Mouse (Mus musculus) ES-Bruce4 (cell line): ENCODE results near the gene Fermt3. TPM values are rescaled to one million over a fixed set of nuclear protein-coding genes. Genes with fewer than 3 reads are reported as not detected.

ENCODE experiments used
- H3K27ac ChIP-seq: 2 replicates; pipeline ENCODE4 v1.5.1; 2012; ENCODE audit warnings: low read length, inconsistent platforms; ENCODE audit not compliant: insufficient read depth
- H3K27me3 ChIP-seq: 2 replicates; pipeline ENCODE4 v1.6.1; 2012; ENCODE audit warnings: mild to moderate bottlenecking, low read length, inconsistent platforms; ENCODE audit not compliant: control insufficient read depth, poor library complexity, insufficient read depth, severe bottlenecking
- H3K36me3 ChIP-seq: 2 replicates; pipeline ENCODE4 v1.6.1; 2012; ENCODE audit warnings: inconsistent platforms, mild to moderate bottlenecking, low read length, moderate library complexity; ENCODE audit not compliant: control insufficient read depth, poor library complexity, insufficient read depth, severe bottlenecking
- H3K4me1 ChIP-seq: one replicate; pipeline ENCODE4 v1.8.1; 2011; ENCODE audit warnings: low read length; ENCODE audit not compliant: control insufficient read depth, insufficient read depth
- H3K4me3 ChIP-seq: 2 replicates; pipeline ENCODE4 v1.5.1; 2011; ENCODE audit warnings: low read depth, mild to moderate bottlenecking, low read length
- H3K9ac ChIP-seq: 2 replicates; pipeline ENCODE4 v1.6.1; 2012; ENCODE audit warnings: low read depth, mild to moderate bottlenecking, inconsistent platforms; ENCODE audit not compliant: poor library complexity, severe bottlenecking
- H3K9me3 ChIP-seq: replicated peaks from 2 replicates; pipeline ENCODE4 v1.6.1; 2012; ENCODE audit warnings: mild to moderate bottlenecking, low read length, inconsistent platforms; ENCODE audit not compliant: control insufficient read depth, poor library complexity, insufficient read depth, severe bottlenecking
- CTCF ChIP-seq: IDR thresholded peaks from one replicate; pipeline ENCODE4 v1.8.1; 2011; ENCODE audit warnings: low read depth, low read length
- EP300 ChIP-seq: IDR thresholded peaks from 2 replicates; pipeline ENCODE4 v1.6.1; 2011; ENCODE audit warnings: low read depth, low read length; ENCODE audit not compliant: insufficient read depth
- POLR2A ChIP-seq: IDR thresholded peaks from one replicate; pipeline ENCODE4 v1.8.1; 2011; ENCODE audit warnings: low read length; ENCODE audit not compliant: insufficient read depth
- polyA plus RNA-seq: library from polyadenylated mRNA; stranded (reverse); fragments of >200 nt; gene quantifications from 2 replicates; pipeline ENCODE4 v1.2.4, GENCODE M21; 2011; ENCODE audit warnings: low read depth; ENCODE audit not compliant: missing spikeins, insufficient read depth, insufficient read length

The Fermt3 gene
- polyA plus RNA-seq, 1 experiment, result 1.0 TPM

- Histone ChIP-seq H3K9ac (0 out of 2 replicates have a peak overlapping the region, but pooled peaks have one; percentile 47), H3K9me3 (no peaks in the 10 kb centered on the region), H3K4me3 (no peak overlapping the region), H3K36me3 (peaks cover 23% of the 10 kb centered on the region), H3K4me1 (no peaks in the 10 kb centered on the region), H3K27me3 (no peaks in the 10 kb centered on the region), H3K27ac (no peak overlapping the region)
- no peak for TF ChIP-seq EP300
- no peak for TF ChIP-seq CTCF
- TF ChIP-seq POLR2A, result no peak
These were observed 41.3 kb downstream of the Fermt3 start for GRCm38 (mm10) chr19:6977759-6978638.

- no peaks in the 10 kb centered on the region for H3K27me3 ChIP-seq
- peak within 1 kb of the TSS; percentile 76 for H3K4me3 ChIP-seq
- H3K9me3 ChIP-seq, result no peaks in the 10 kb centered on the region
- H3K9ac ChIP-seq, result peak within 1 kb of the TSS; percentile 41
- peak within 1 kb of the TSS; percentile 42 for H3K27ac ChIP-seq
- H3K4me1 ChIP-seq, result peaks cover 7% of the 10 kb centered on the region
- H3K36me3 ChIP-seq, result peaks cover 14% of the 10 kb centered on the region
- no peak for TF ChIP-seq CTCF
These were observed 43.4 kb downstream of the Fermt3 start, which contains the start of gene Plcb3 for GRCm38 (mm10) chr19:6975537-6976521. TSS of gene Plcb3 (minus strand) at chr19:6976470.

GRCm38 (mm10) chr19:6974211-6975205 lies 44.8 kb downstream of the Fermt3 start, which contains the start of gene Ppp1r14b:
TSS of gene Ppp1r14b (plus strand) at chr19:6974968.
- Histone ChIP-seq H3K27ac (peak within 1 kb of the TSS; percentile 64), H3K27me3 (no peaks in the 10 kb centered on the region), H3K4me3 (peak within 1 kb of the TSS; percentile 96), H3K4me1 (peaks cover 9% of the 10 kb centered on the region), H3K9ac (peak within 1 kb of the TSS; percentile 41), H3K36me3 (peaks cover 14% of the 10 kb centered on the region), H3K9me3 (no peaks in the 10 kb centered on the region)
- TF ChIP-seq POLR2A (peak; percentile 31), EP300 (0 out of 2 replicates have a peak, but pooled peaks have one; percentile 41), CTCF (no peak)

GRCm38 (mm10) chr19:6973581-6974190 lies 45.6 kb downstream of the Fermt3 start:
- no peaks in the 10 kb centered on the region for H3K9me3 ChIP-seq
- peak overlapping the region; percentile 53 for H3K27ac ChIP-seq
- peak overlapping the region; percentile 54 for H3K4me3 ChIP-seq
- H3K27me3 ChIP-seq, result no peaks in the 10 kb centered on the region
- peaks cover 14% of the 10 kb centered on the region for H3K36me3 ChIP-seq
- peaks cover 9% of the 10 kb centered on the region for H3K4me1 ChIP-seq
- H3K9ac ChIP-seq, result peak overlapping the region; percentile 41
- TF ChIP-seq EP300 (no peak), POLR2A (no peak), CTCF (no peak)
